Mouse (Mus musculus) embryonic fibroblast, embryonic 13.5 days (primary cell): ENCODE results near the gene Gpbar1.

ENCODE experiments used
- CTCF ChIP-seq: IDR thresholded peaks from 2 replicates; pipeline ENCODE4 v1.5.1; 2011; ENCODE audit warnings: mild to moderate bottlenecking, control low read depth, low read length, moderate library complexity, borderline replicate concordance; ENCODE audit not compliant: insufficient read depth
- POLR2A ChIP-seq: IDR thresholded peaks from 2 replicates; pipeline ENCODE4 v1.6.1; 2011; ENCODE audit warnings: low read depth, mild to moderate bottlenecking, control low read depth, low read length, moderate library complexity

GRCm38 (mm10) chr1:74293306-74293960 lies 15.1 kb downstream of the Gpbar1 start:
- no peak for TF ChIP-seq CTCF
- no peak for TF ChIP-seq POLR2A
